Mouse (Mus musculus) embryonic facial prominence, embryonic 14.5 days (tissue): ENCODE data around the gene Lgi1. TPM values are rescaled to one million over a fixed set of nuclear protein-coding genes. Genes with fewer than 3 reads are reported as not detected.

ENCODE experiments used
- ATAC-seq: fragments of 200-750 bp; cut with Nextera tagmentation; 2 replicates; pipeline ENCODE4 v1.8.0; 2017; ENCODE audit warnings: low read depth, moderate number of reproducible peaks, moderate TSS enrichment
- DNase-seq: peaks from one replicate; pipeline ENCODE4 v3.0.0-alpha.2; 2015; ENCODE audit warnings: low spot score
- H3K27ac ChIP-seq: fragments of 300-500 bp; sonication (generic); replicated peaks from 2 replicates; pipeline ENCODE4 v1.5.1; 2014; ENCODE audit warnings: low read depth, mild to moderate bottlenecking, low read length, moderate library complexity
- H3K27me3 ChIP-seq: fragments of 300-500 bp; sonication (generic); replicated peaks from 2 replicates; pipeline ENCODE4 v1.6.1; 2014; ENCODE audit warnings: low read length; ENCODE audit not compliant: control insufficient read depth, insufficient read depth
- H3K36me3 ChIP-seq: fragments of 300-500 bp; sonication (generic); 2 replicates; pipeline ENCODE4 v1.6.1; 2014; ENCODE audit warnings: low read length, mixed read lengths; ENCODE audit not compliant: control insufficient read depth, insufficient read depth
- H3K4me1 ChIP-seq: fragments of 300-500 bp; sonication (generic); 2 replicates; pipeline ENCODE4 v1.6.1; 2014; ENCODE audit warnings: antibody characterized with exemption, low read length; ENCODE audit not compliant: control insufficient read depth, insufficient read depth
- H3K4me2 ChIP-seq: fragments of 300-500 bp; sonication (generic); 2 replicates; pipeline ENCODE4 v1.6.1; 2014; ENCODE audit warnings: low read depth, mild to moderate bottlenecking, low read length, moderate library complexity, mixed read lengths
- H3K4me3 ChIP-seq: fragments of 300-500 bp; sonication (generic); 2 replicates; pipeline ENCODE4 v1.5.1; 2014; ENCODE audit warnings: low read depth, mild to moderate bottlenecking, low read length
- H3K9ac ChIP-seq: fragments of 300-500 bp; sonication (generic); 2 replicates; pipeline ENCODE4 v1.6.1; 2014; ENCODE audit warnings: low read depth, mild to moderate bottlenecking, low read length, moderate library complexity, mixed read lengths
- H3K9me3 ChIP-seq: fragments of 300-500 bp; sonication (generic); 2 replicates; pipeline ENCODE4 v1.6.1; 2016; ENCODE audit warnings: low read length; ENCODE audit not compliant: control insufficient read depth
- WGBS: fragments of 180-500 bp; shearing (Covaris S2); extraction: QIAGEN DNeasy Blood & Tissue Kit; methylation state at CpG from one replicate; pipeline ENCODE4 v1.1.7; 2014; 5-methylcytosine and 5-hydroxymethylcytosine counted together
- polyA plus RNA-seq: library from polyadenylated mRNA; unstranded; fragments of >200 nt; fragmentation: Nextera tagmentation; extraction: Ambion mirVana; gene quantifications from 2 replicates; pipeline ENCODE4 v1.2.1, GENCODE M21; 2014

The Lgi1 gene
- polyA plus RNA-seq, 1 experiment from 2014 or later = 5.9 TPM

DNA sequence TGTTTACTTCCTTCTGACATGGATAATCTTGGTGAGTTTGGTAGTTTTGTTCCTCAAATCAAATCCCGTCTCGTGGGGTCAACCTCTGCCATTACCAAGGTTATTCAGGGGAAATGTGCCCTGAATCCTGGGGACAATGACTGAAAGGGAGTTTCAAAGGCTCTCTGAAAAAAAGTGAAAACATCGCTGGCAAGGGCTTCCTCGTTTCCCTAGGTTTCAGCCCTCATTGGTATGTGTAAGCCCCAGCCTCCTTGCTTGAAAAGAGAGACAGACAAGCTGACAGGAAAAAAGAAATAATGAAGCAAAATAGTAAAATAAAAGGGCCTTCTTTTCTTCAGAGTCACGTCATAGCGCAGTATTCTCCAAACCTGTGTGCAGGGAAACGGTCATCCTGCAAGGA, 9.5 kb downstream of the Lgi1 start:
- 73% methylated on average over 7 of the region's 7 CpGs for WGBS
- Histone ChIP-seq H3K4me2 (no peak overlapping the region), H3K9ac (no peak overlapping the region), H3K4me1 (no peaks in the 10 kb centered on the region), H3K27ac (no peak overlapping the region), H3K36me3 (no peaks in the 10 kb centered on the region), H3K9me3 (no peaks in the 10 kb centered on the region), H3K4me3 (no peak overlapping the region), H3K27me3 (no peaks in the 10 kb centered on the region)
- DNase-seq (no peak), ATAC-seq (no peak)

DNA sequence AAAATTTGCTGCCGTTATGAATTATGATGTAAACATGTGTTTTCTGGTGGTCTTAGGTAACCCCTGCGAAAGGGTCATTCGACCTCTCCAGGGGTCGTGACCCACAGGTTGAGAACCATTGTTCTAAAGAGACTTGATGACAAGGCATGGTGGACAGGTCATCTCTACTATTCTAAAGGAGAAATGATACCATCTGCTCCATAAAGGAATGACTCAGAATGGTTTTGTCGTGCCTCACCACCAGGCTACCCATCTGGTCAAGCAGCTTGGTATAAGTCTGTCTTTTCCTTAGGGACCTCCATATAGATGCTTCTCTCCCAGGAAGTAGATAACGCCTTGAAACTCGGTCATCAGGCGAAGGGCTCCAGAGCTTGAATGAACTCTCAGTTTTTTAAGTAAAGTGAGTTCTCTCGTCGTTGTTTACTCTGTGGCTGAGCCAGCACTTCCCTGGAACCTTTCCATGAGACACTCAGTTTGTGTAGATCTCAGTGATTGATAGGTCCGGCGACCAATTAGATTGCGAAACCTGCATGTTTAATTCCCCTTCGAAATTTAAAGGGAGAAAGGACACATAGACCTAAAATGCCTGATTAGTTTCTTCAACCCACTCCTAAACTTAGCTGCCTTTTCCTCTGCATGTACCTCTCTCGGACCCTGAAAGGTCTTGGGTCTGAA, 10.5 kb downstream of the Lgi1 start:
- no peak overlapping the region for H3K4me2 ChIP-seq
- DNase-seq (peak; percentile 22), ATAC-seq (no peak)
- no peaks in the 10 kb centered on the region for H3K9me3 ChIP-seq
- no peaks in the 10 kb centered on the region for H3K27me3 ChIP-seq
- 79% methylated on average over 15 of the region's 15 CpGs for WGBS
- H3K27ac ChIP-seq = no peak overlapping the region
- no peak overlapping the region for H3K9ac ChIP-seq
- H3K36me3 ChIP-seq = no peaks in the 10 kb centered on the region
- no peak overlapping the region for H3K4me3 ChIP-seq
- no peaks in the 10 kb centered on the region for H3K4me1 ChIP-seq

DNA sequence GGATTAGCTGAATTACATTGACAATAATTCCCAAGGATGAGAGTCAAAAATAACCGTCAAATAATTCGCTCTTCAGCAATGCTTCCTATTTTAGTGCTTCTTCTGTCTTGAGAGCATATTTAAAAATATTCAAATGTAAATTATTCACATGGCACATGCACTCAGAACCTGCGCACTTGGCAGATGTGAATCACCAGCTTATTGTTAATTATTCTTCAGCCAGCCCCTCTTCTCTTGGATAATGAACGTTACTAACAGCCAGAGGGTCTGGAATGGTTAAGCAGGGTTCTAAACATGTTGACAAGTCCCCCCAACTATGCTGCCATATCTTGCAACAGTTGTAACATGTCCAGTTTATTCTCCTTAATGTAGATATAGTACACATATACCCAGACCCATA, 11.9 kb downstream of the Lgi1 start:
- Histone ChIP-seq H3K36me3 (no peaks in the 10 kb centered on the region), H3K4me3 (no peak overlapping the region), H3K27me3 (no peaks in the 10 kb centered on the region), H3K27ac (no peak overlapping the region), H3K4me2 (no peak overlapping the region), H3K4me1 (no peaks in the 10 kb centered on the region), H3K9ac (no peak overlapping the region), H3K9me3 (no peaks in the 10 kb centered on the region)
- DNase-seq (no peak), ATAC-seq (no peak)
- WGBS = 83% methylated on average over 4 of the region's 4 CpGs

DNA sequence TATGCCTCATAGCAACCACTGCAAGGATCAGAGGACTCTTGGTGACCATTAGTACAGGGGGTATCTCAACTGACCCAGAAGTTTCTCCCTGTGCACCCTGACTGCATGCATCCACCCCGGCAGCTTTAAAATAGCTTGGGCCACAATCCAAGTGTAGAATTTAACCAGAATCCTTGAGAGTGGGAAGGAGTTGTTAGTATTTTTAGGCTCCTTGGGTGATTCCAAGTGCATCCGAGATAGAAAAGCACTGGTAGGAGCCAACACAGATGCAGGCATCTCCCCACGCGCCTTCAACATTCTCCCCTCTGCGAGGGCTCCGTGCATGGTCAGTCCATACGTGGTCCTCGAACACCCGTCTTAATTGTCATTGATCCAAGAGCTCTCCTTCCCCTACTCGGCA, 15.9 kb downstream of the Lgi1 start:
- Histone ChIP-seq H3K9ac (no peak overlapping the region), H3K4me3 (no peak overlapping the region), H3K27ac (no peak overlapping the region), H3K27me3 (no peaks in the 10 kb centered on the region), H3K9me3 (no peaks in the 10 kb centered on the region), H3K4me1 (no peaks in the 10 kb centered on the region), H3K36me3 (no peaks in the 10 kb centered on the region), H3K4me2 (no peak overlapping the region)
- 89% methylated on average over 10 of the region's 10 CpGs for WGBS
- ATAC-seq (no peak), DNase-seq (no peak)

DNA sequence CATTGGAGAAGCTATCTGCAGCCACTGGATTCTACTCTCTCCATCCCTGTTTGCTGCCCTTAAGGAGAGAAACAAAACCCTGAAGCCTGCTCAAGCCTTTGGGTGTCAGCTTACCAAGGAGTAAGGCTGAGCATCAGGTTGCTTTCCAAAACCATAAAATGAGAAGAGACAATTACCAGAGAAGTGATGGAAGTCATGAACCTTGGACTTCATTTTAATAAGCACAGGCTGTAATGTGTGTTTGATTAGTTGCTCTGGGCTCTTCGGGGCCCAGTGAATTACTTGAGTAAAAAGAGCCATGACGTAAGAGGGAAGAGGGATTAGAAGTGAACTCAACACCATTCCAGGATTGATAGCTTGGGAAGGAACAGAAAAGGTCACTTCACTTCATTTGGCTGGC, 18.1 kb downstream of the Lgi1 start:
- no peak overlapping the region for H3K4me3 ChIP-seq
- no peak overlapping the region for H3K4me2 ChIP-seq
- no peaks in the 10 kb centered on the region for H3K4me1 ChIP-seq
- H3K27me3 ChIP-seq = no peaks in the 10 kb centered on the region
- DNase-seq = peak; percentile 56
- WGBS = 20% methylated on average over 2 of the region's 2 CpGs
- ATAC-seq = peak; percentile 53; the same call in 1 of the 2 replicates
- no peaks in the 10 kb centered on the region for H3K9me3 ChIP-seq
- H3K36me3 ChIP-seq = no peaks in the 10 kb centered on the region
- no peak overlapping the region for H3K27ac ChIP-seq
- no peak overlapping the region for H3K9ac ChIP-seq

DNA sequence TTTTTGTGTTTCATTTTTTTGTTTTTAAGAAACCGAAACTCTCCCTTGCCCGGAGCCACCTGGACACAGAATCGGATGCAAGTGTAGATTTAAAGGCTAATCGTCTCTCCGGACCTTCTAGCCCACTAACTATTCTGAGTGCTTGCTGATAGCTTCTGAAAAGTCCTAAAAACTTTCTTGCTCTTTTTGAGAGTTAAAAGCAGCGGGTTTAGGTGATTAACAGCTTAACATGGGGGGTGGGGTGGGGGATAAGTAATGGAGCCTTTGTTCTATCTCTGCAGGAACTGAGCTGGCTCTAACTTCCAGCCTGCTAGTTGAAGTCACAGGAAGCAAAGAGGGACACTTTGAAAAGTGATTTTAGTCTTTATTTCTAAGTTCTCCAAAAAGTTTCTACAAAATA, 24.2 kb downstream of the Lgi1 start:
- H3K4me1 ChIP-seq = no peaks in the 10 kb centered on the region
- no peaks in the 10 kb centered on the region for H3K9me3 ChIP-seq
- H3K27me3 ChIP-seq = no peaks in the 10 kb centered on the region
- H3K4me3 ChIP-seq = no peak overlapping the region
- no peak overlapping the region for H3K27ac ChIP-seq
- no peak overlapping the region for H3K9ac ChIP-seq
- no peak overlapping the region for H3K4me2 ChIP-seq
- no peak for DNase-seq
- no peaks in the 10 kb centered on the region for H3K36me3 ChIP-seq
- 76% methylated on average over 6 of the region's 6 CpGs for WGBS
- no peak for ATAC-seq

DNA sequence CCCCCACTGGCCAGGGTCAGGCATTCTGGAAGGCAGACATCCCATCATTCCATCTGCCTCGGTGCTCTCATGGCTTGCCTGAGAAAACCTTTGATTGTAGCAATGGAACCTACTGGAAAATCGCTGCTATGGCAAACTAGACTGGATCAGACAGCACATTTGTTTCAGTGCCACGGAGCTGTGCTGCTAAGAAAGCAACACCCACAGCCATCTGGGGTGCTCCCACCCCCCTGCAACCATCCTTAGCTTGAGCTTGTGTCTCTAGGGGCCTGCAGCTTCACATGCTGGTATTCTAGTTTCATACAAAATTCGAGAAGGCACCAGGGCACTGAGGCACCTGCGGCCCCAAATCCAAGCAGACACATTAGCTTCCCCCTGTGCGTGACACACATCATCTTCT, 27.1 kb downstream of the Lgi1 start:
- no peak; the same call in 1 of the 2 replicates for ATAC-seq
- no peak overlapping the region for H3K4me3 ChIP-seq
- no peaks in the 10 kb centered on the region for H3K27me3 ChIP-seq
- H3K4me1 ChIP-seq = no peaks in the 10 kb centered on the region
- WGBS = 77% methylated on average over 6 of the region's 6 CpGs
- no peaks in the 10 kb centered on the region for H3K36me3 ChIP-seq
- H3K9ac ChIP-seq = no peak overlapping the region
- H3K27ac ChIP-seq = no peak overlapping the region
- no peaks in the 10 kb centered on the region for H3K9me3 ChIP-seq
- no peak overlapping the region for H3K4me2 ChIP-seq
- DNase-seq = no peak

DNA sequence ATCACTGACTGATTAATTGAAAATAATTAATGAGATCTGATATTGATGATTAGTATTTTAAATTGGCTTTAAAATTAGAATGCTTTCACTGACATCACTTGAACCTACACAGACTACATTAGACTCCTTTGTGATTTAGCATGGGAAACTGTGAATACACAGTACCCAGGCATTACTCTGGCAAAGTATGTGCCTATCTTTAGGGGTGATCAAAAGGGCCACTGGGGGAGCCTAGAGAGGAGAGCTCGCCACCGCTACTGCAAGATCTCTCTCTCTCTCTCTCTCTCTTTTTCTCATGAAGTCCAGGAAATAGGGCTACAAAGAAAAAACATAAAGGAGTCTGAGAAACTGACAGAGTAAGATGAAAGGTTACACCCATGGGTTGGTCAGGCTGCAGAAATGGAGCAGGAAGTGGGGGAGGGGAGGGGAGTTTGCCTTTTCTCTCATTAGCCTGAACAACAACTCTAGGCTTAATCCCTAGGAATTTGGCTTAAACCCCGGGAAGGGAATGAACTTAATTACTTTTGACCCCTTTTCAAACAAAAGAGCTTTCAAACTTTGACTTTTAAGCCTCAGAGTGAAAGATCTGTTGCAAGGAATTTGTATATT, 33.8 kb downstream of the Lgi1 start:
- no peak overlapping the region for H3K9ac ChIP-seq
- peaks cover 5% of the 10 kb centered on the region; the same call in 1 of the 2 replicates for H3K4me1 ChIP-seq
- no peak; the same call in 1 of the 2 replicates for ATAC-seq
- H3K36me3 ChIP-seq = no peaks in the 10 kb centered on the region
- H3K27ac ChIP-seq = no peak overlapping the region
- no peaks in the 10 kb centered on the region for H3K27me3 ChIP-seq
- H3K4me2 ChIP-seq = no peak overlapping the region
- peak; percentile 70 for DNase-seq
- no peak overlapping the region for H3K4me3 ChIP-seq
- 6% methylated on average over 3 of the region's 3 CpGs for WGBS
- no peaks in the 10 kb centered on the region for H3K9me3 ChIP-seq

DNA sequence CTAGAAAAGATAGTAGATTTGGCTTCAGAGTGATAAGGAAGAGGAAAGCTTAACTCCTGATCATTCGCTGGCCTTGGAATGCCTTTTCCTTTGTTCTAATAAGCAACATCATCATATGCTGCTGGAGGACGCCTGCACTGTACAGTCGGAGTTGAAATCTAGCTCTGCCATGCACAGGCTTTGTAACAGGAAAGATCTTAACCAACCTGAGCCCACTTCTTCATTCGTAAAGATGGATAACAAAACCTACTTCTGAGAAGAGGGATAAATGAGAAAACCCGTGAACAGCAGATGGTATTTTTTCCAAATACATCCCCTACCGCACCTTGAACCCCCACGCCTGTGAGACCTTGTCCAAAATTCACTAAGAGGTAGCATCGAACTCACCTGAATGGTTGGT, 43.8 kb downstream of the Lgi1 start:
- H3K4me2 ChIP-seq = no peak overlapping the region
- no peaks in the 10 kb centered on the region for H3K9me3 ChIP-seq
- H3K4me3 ChIP-seq = no peak overlapping the region
- no peaks in the 10 kb centered on the region for H3K4me1 ChIP-seq
- 87% methylated on average over 8 of the region's 8 CpGs for WGBS
- no peak overlapping the region for H3K9ac ChIP-seq
- H3K27me3 ChIP-seq = no peaks in the 10 kb centered on the region
- H3K27ac ChIP-seq = no peak overlapping the region
- ATAC-seq (no peak), DNase-seq (no peak)
- H3K36me3 ChIP-seq = no peaks in the 10 kb centered on the region
